Mouse (Mus musculus) heart, embryonic 13.5 days (tissue): ENCODE results near the gene Sox1. TPM values are rescaled to one million over a fixed set of nuclear protein-coding genes. Genes with fewer than 3 reads are reported as not detected.
A peak's percentile ranks its signal among the peaks of the same experiment; 100 is the strongest.

Source experiments
- ATAC-seq: fragments of 200-750 bp; cut with Nextera tagmentation; 2 replicates; pipeline ENCODE4 v1.8.0; 2017; ENCODE audit warnings: moderate TSS enrichment; ENCODE audit not compliant: insufficient number of reproducible peaks, low FRiP score, low TSS enrichment; ENCODE audit errors: extremely low read depth
- H3K27ac ChIP-seq: fragments of 300-500 bp; sonication (generic); replicated peaks from 2 replicates; pipeline ENCODE4 v1.5.1; 2015; ENCODE audit warnings: moderate library complexity, mild to moderate bottlenecking, inconsistent platforms
- H3K27me3 ChIP-seq: fragments of 300-500 bp; sonication (generic); replicated peaks from 2 replicates; pipeline ENCODE4 v1.6.1; 2015; ENCODE audit warnings: mild to moderate bottlenecking, inconsistent platforms
- H3K36me3 ChIP-seq: fragments of 300-500 bp; sonication (generic); 2 replicates; pipeline ENCODE4 v1.6.1; 2015; ENCODE audit warnings: mild to moderate bottlenecking, inconsistent platforms
- H3K4me1 ChIP-seq: fragments of 300-500 bp; sonication (generic); 2 replicates; pipeline ENCODE4 v1.6.1; 2015; ENCODE audit warnings: inconsistent platforms
- H3K4me2 ChIP-seq: fragments of 300-500 bp; sonication (generic); 2 replicates; pipeline ENCODE4 v1.6.1; 2015; ENCODE audit warnings: inconsistent platforms, mild to moderate bottlenecking, moderate library complexity
- H3K4me3 ChIP-seq: fragments of 300-500 bp; sonication (generic); 2 replicates; pipeline ENCODE4 v1.5.1; 2015; ENCODE audit warnings: moderate library complexity, mild to moderate bottlenecking, inconsistent platforms
- H3K9ac ChIP-seq: fragments of 300-500 bp; sonication (generic); 2 replicates; pipeline ENCODE4 v1.6.1; 2015; ENCODE audit warnings: inconsistent platforms, mild to moderate bottlenecking, moderate library complexity
- H3K9me3 ChIP-seq: fragments of 300-500 bp; sonication (generic); 2 replicates; pipeline ENCODE4 v1.6.1; 2016; ENCODE audit warnings: inconsistent platforms
- WGBS: fragments of 180-500 bp; shearing (Covaris S2); methylation state at CpG from one replicate; pipeline ENCODE4 v1.1.7; 2015; ENCODE audit warnings: mixed read lengths; 5-methylcytosine and 5-hydroxymethylcytosine counted together
- polyA plus RNA-seq: library from polyadenylated mRNA; unstranded; fragments of >200 nt; fragmentation: Nextera tagmentation; extraction: Ambion mirVana; gene quantifications from 2 replicates; pipeline ENCODE4 v1.2.1, GENCODE M21; 2015

Gene Sox1
- polyA plus RNA-seq, 1 experiment from 2014 or later = not detected

DNA sequence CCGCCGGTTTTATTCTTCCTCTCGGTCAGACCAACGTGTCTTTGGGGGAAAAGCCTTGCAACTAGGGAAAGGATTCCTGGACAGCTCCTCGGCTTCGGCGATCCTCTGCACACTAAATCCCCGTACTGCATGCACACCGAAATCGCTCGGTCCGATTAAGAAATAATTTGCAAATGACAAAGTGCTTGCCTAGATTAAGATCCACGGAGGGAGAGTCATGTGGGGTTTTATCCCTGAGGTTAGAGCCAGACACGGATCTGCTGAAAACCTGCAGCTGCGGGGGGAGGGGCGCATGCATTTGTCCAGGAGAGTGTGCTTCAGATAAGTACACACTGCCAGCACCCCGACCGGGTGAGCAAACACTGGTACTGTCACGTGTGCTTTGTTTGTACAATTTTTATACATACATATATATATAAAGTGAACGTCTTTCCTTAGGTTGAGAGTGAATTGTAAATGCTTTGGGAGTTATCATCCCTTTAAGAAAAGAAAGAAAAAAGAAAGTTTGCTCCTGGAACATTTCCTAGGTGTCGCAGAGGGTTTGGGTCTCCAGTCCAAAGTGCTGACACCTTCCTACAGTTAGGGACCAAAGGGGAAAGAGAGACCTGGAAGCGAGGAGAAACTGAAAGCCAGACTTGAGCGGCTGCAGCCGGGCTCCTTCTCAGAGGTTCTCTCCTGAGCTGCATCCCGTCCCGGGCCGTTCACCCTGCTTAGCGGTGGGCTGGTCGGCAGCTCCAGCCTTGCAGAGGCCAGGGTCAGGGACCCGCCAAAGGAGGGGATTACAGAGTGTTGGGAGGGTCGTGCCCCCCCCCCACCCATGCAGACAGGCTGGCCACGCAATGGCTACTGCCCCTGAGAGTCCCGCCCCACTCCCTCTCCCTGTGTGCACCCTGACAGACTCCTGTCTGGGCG, 10.9 kb upstream of the Sox1 start:
- Histone ChIP-seq H3K36me3 (no peaks in the 10 kb centered on the region), H3K4me2 (peak overlapping the region; percentile 67), H3K4me3 (peak overlapping the region; percentile 42), H3K27me3 (peaks cover 100% of the 10 kb centered on the region), H3K27ac (no peak overlapping the region), H3K9ac (no peak overlapping the region), H3K9me3 (no peaks in the 10 kb centered on the region), H3K4me1 (peaks cover 30% of the 10 kb centered on the region)
- ATAC-seq = no peak
- WGBS = 1% methylated on average over 34 of the region's 34 CpGs

DNA sequence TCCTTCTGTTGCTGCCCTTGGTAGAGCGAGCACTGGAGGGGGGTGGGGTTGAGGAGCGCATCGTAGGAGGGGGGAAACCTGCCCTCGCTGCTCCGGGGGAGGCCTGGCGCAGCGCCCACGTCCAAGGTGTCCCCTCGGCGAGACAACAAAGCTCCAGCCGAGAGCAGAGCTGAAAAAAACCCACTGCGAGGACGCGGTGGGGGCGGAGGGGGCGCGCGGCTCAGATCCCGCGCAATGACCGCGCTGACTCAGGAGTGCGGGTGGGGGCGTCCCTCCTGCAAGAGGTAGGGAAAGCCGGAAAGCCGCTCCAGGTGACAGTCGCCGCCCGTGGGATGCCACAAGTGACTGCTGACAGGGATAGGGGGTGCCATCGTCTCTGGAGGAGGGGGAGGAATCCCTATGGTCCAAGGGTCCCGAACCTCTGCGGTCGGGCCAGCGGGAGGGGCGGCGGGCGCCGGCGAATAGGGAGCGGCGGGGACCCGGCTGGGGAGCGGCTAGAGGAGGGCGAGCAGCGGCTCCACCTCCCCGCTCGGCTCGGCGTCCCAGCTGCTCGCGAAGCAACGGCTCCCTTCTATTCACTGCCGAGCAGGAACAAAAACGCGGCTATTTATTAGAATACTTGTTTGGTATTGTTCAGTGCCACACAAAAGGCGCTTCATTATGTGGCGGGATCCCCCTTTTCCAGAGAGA, 10.0 kb upstream of the Sox1 start:
- H3K9ac ChIP-seq = no peak overlapping the region
- H3K36me3 ChIP-seq = no peaks in the 10 kb centered on the region
- peaks cover 30% of the 10 kb centered on the region for H3K4me1 ChIP-seq
- peak overlapping the region; percentile 42 for H3K4me3 ChIP-seq
- no peak overlapping the region for H3K27ac ChIP-seq
- H3K4me2 ChIP-seq = peak overlapping the region; percentile 67
- under 1% methylated on average over 57 of the region's 57 CpGs for WGBS
- H3K27me3 ChIP-seq = peaks cover 100% of the 10 kb centered on the region
- H3K9me3 ChIP-seq = no peaks in the 10 kb centered on the region
- no peak for ATAC-seq

DNA sequence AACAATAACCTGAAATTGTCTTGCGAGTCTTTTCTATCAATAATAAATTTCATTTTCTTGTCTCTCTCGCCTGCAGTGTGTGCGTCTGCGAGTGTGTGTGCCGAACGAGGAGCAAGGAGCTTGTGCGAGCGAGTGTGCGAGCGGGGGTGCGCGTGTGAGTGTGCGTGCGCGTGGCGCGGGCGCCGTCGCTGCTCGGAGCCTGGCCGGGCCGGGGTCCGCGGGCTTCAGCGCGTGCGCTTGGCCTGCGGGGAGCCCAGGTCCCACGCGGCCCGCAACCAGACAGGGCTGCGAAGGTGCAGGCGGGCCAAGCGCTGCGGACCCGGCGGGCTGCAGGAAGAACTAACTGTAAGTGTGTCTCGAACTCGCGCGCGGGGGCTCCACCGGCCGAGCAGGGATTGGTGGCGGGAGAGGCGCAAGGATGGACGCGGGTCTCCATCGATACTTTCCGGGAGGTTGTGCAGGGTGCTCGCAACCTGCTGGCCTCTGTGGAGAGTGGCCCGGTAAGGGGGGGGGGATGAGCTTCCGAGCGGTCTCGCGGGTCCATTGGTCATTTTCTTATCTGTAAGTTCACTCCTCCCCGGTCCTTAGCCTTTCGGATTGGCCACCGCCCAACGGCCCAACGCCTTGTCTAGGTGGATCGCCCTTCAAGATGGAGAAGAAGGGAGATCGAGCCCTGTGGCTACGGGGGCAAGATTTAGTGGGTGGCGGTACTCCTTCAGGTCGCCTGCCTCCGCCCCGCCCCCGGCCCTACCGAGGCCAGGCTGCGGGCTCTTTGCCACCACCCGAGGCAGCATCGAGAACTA, 9.2 kb upstream of the Sox1 start:
- 0 out of 2 replicates have a peak overlapping the region, but pooled peaks have one; percentile 39 for H3K9ac ChIP-seq
- peaks cover 100% of the 10 kb centered on the region for H3K27me3 ChIP-seq
- H3K27ac ChIP-seq = no peak overlapping the region
- H3K36me3 ChIP-seq = no peaks in the 10 kb centered on the region
- peaks cover 30% of the 10 kb centered on the region for H3K4me1 ChIP-seq
- H3K9me3 ChIP-seq = no peaks in the 10 kb centered on the region
- under 1% methylated on average over 74 of the region's 74 CpGs for WGBS
- peak overlapping the region; percentile 42 for H3K4me3 ChIP-seq
- peak overlapping the region; percentile 67 for H3K4me2 ChIP-seq
- ATAC-seq = no peak

DNA sequence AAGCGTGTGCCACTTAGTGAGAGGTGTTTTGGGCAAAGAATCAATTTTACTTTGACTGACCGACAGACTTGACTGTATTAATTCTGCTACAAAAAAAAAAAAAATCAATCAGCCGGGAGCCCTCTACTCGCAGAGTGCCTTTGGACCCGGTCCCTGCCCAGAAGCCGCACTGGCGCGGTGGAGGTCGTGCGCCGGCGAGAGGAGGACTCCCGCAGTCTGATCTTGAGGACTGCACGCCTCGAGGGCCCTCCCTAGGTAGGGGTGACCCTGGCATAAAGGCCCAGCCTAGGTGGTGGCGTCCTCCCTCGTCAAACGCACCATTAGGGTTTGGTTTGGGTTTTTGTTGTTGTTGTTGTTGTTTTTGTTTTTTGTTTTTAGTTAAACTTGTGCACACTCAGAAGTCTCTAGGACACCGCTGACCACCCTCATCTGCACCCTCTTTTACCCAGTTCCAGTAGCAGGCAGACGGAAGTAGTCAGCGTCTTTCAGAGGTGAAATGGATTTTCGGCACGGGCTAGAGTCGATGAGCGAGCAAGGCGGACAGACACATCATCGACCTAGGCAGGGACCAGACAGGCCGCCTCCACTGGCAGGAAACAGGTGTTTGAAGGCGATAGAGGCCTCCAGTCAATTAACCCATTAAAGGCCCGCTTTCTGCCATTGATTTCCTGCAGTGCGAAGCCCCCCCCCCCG, 8.4 kb upstream of the Sox1 start:
- under 1% methylated on average over 32 of the region's 32 CpGs for WGBS
- H3K4me1 ChIP-seq = peaks cover 30% of the 10 kb centered on the region
- no peak overlapping the region for H3K27ac ChIP-seq
- H3K9me3 ChIP-seq = no peaks in the 10 kb centered on the region
- no peak overlapping the region for H3K9ac ChIP-seq
- peak overlapping the region; percentile 42; the same call in 1 of the 2 replicates for H3K4me3 ChIP-seq
- H3K27me3 ChIP-seq = peaks cover 100% of the 10 kb centered on the region
- no peak overlapping the region for H3K4me2 ChIP-seq
- no peak for ATAC-seq
- H3K36me3 ChIP-seq = no peaks in the 10 kb centered on the region

DNA sequence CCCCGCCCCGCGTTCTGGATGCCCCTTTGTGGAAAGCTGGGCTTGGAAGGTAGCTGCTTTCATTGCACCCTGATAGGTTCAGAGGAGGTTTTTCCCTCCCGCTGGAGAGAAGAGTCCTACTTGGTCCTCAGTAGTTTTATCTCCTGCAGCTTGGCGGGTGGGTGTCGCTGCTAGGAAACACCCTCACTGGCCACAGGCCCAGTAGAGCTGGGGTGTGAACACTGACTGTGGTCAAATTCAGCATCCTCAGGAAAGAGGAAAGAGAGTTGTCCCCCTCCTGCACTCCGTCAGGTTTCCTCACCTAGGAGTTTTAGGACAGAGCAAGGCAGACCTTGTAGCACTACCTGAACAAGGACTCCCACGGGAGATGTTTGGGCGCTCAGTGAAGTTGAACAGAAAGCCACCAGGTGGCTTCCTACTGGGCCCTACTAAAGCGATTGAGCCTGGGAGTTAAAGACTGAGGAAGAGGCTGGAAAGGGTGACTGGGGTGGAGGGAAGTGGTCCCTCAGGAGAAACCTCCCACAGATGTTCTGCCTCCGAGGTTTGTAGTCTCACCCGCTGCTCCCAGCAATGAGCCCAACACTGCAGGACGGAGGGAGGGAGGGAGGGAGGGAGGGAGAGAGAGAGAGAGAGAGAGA, 7.8 kb upstream of the Sox1 start:
- Histone ChIP-seq H3K4me2 (no peak overlapping the region), H3K4me1 (peaks cover 30% of the 10 kb centered on the region), H3K36me3 (no peaks in the 10 kb centered on the region), H3K27me3 (peaks cover 100% of the 10 kb centered on the region), H3K9me3 (no peaks in the 10 kb centered on the region), H3K4me3 (no peak overlapping the region), H3K9ac (no peak overlapping the region), H3K27ac (no peak overlapping the region)
- no peak for ATAC-seq
- 4% methylated on average over 13 of the region's 13 CpGs for WGBS

DNA sequence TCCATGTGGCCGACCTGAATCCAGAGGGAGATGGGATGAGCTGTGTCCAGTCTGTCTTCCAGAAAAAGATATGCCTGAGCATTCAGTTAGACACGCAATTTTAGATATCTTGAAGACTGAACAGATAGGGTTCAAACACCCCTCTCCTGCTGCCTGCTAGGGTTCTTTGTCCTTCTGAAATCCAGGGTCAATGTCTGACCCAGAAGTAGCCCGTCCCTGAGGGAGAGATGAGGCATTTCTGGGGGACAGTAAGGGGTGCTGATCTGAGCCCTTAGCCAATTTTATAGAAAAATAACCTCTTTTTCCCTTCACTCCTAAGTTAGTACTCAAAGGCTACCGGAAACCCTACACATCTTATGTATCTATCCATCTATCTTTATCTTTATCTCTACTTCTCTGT, 7.2 kb upstream of the Sox1 start:
- Histone ChIP-seq H3K36me3 (no peaks in the 10 kb centered on the region), H3K4me2 (no peak overlapping the region), H3K9me3 (no peaks in the 10 kb centered on the region), H3K9ac (no peak overlapping the region), H3K4me1 (peaks cover 30% of the 10 kb centered on the region), H3K4me3 (no peak overlapping the region), H3K27me3 (peaks cover 100% of the 10 kb centered on the region), H3K27ac (no peak overlapping the region)
- no peak for ATAC-seq
- 7% methylated on average over 4 of the region's 4 CpGs for WGBS

DNA sequence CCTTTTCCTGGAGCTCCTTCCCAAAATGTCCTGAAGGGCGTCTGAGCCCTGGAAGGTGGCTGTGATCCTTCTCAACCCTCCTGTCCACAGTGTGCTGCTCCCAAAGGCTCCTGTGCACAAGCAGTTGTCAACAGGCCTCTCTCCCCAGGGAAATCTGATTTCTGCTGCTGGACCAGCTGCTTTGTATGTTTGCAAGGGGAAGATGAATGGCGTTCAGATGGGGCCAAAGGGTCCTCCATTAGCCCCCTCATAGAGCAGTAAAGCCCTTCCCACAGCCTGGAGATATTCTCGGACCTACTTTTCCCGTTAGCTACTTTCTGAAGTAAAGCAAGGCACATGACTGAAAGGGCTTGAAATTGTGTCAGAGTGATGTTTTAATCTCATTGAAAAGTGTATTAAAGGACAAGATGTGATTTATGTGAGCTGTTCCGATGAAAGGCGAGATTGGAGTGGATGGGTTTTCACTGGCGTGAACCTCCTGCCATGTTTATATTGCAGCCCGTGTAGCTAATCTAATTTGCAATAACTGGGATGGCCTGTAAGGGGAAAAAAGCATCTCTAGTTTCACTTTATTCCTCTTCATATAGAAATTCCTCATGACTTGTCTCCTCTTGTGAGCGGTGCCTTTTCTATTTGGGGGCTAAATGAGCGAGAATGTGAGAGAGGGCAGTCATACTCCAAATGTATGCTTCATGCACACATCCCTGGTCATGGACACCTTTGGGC, 6.5 kb upstream of the Sox1 start:
- peaks cover 30% of the 10 kb centered on the region for H3K4me1 ChIP-seq
- no peak overlapping the region for H3K4me2 ChIP-seq
- no peak overlapping the region for H3K9ac ChIP-seq
- no peak overlapping the region for H3K27ac ChIP-seq
- no peak overlapping the region for H3K4me3 ChIP-seq
- H3K9me3 ChIP-seq = no peaks in the 10 kb centered on the region
- H3K36me3 ChIP-seq = no peaks in the 10 kb centered on the region
- ATAC-seq = no peak
- H3K27me3 ChIP-seq = peaks cover 100% of the 10 kb centered on the region
- WGBS = 5% methylated on average over 10 of the region's 10 CpGs

DNA sequence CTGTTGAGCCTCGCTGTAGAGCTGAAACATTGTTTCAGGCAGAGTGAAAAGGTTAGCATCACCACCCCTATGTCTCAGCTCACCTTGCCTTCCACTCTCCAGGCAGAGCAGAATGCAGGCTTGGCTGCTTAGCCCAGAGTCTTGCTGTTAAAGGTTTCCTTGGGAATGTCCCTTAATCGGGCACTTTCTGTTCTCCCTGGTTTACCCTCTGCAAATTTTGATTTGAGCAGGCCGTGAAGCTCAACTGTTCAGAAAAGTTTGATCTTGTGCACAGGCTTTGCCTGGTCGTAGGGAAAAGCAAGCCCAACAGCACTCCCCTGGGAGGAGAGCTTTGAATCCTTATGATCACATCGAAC, 6.0 kb upstream of the Sox1 start:
- Histone ChIP-seq H3K36me3 (no peaks in the 10 kb centered on the region), H3K27me3 (peaks cover 100% of the 10 kb centered on the region), H3K4me1 (peaks cover 28% of the 10 kb centered on the region), H3K27ac (no peak overlapping the region), H3K4me2 (no peak overlapping the region), H3K4me3 (no peak overlapping the region), H3K9ac (no peak overlapping the region), H3K9me3 (no peaks in the 10 kb centered on the region)
- WGBS = 2% methylated on average over 5 of the region's 5 CpGs
- ATAC-seq = no peak

DNA sequence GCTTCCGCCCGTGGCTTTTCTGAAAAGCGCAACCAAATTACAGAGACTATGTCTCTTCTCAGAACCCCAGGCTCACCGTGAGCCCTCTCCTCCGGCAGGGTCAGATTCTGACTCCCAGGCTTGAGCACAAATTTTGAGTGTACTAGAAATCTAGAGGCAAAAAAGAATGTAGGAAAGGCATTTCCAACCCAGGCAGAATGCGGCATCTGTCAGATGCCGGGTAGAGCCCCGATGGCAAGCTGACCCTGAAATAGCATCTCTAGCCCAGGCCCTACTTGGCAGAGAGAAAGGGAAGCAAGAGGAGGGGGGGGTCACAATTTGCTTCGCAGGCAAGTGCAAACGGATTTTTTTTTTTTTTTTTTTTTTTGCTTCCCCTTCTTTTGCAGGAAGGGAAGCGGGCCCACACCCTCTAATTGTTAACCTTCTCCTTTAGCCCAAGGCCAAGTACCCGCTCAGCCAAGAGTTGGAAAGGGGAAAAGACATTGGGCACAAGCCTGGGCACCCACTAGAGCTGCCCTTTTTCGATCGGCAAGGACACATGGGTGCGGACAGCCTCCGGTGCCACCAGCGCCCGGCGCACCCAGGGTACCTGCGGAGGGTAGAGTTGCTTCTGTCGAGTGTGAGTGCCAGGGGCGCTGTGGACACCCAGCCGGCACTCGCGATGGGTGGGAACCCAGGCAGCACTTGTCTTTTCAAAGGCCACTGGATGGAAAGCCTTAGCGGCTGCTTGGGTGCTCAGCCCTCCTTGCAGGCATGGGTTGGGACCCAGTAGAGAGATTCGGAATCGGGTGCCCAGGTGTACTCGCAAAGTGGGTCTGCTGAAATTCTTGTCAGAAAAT, 5.1 kb upstream of the Sox1 start:
- ATAC-seq = no peak
- Histone ChIP-seq H3K27ac (no peak overlapping the region), H3K36me3 (no peaks in the 10 kb centered on the region), H3K9ac (no peak overlapping the region), H3K4me3 (no peak overlapping the region), H3K4me1 (peaks cover 23% of the 10 kb centered on the region), H3K9me3 (no peaks in the 10 kb centered on the region), H3K4me2 (no peak overlapping the region), H3K27me3 (peaks cover 100% of the 10 kb centered on the region)
- 2% methylated on average over 29 of the region's 29 CpGs for WGBS
